Mouse (Mus musculus) kidney, adult 2 months (tissue): ENCODE results near the gene Cybrd1. TPM values are rescaled to one million over a fixed set of nuclear protein-coding genes. Genes with fewer than 3 reads are reported as not detected.

ENCODE experiments used
- DNase-seq: peaks from one replicate; pipeline ENCODE4 v3.0.0; 2021
- H3K27ac ChIP-seq: fragments of 200-500 bp; 2 replicates; pipeline ENCODE4 v1.5.1; 2012; ENCODE audit warnings: low read depth, low read length, control low read depth, inconsistent platforms; ENCODE audit not compliant: insufficient read depth
- H3K27me3 ChIP-seq: fragments of 200-500 bp; replicated peaks from 2 replicates; pipeline ENCODE4 v1.6.1; 2012; ENCODE audit warnings: mild to moderate bottlenecking, moderate library complexity, low read length, inconsistent platforms; ENCODE audit not compliant: control insufficient read depth, insufficient read depth
- H3K36me3 ChIP-seq: fragments of 200-500 bp; 2 replicates; pipeline ENCODE4 v1.6.1; 2012; ENCODE audit warnings: mild to moderate bottlenecking, moderate library complexity, low read length, inconsistent platforms; ENCODE audit not compliant: control insufficient read depth, insufficient read depth
- H3K4me1 ChIP-seq: fragments of 200-500 bp; 2 replicates; pipeline ENCODE4 v1.6.1; 2011; ENCODE audit warnings: low read length; ENCODE audit not compliant: control insufficient read depth, insufficient read depth
- H3K4me3 ChIP-seq: fragments of 200-500 bp; 2 replicates; pipeline ENCODE4 v1.5.1; 2011; ENCODE audit warnings: mild to moderate bottlenecking, low read depth, low read length, control low read depth; ENCODE audit not compliant: insufficient read depth
- CTCF ChIP-seq: fragments of 200-500 bp; conservative IDR thresholded peaks from 2 replicates; pipeline ENCODE4 v1.5.1; 2011; ENCODE audit warnings: low read depth, mild to moderate bottlenecking, control low read depth, low read length, moderate library complexity, mixed read lengths; ENCODE audit not compliant: insufficient read depth, insufficient read length
- POLR2A ChIP-seq: fragments of 200-500 bp; IDR thresholded peaks from one replicate; pipeline ENCODE4 v1.6.1; 2011; ENCODE audit warnings: low read depth, low read length, control low read depth
- WGBS: fragments of 180-500 bp; shearing (Covaris S2); methylation state at CpG from one replicate; pipeline ENCODE4 v1.1.7; 2018; 5-methylcytosine and 5-hydroxymethylcytosine counted together
- polyA plus RNA-seq: library from polyadenylated mRNA; depleted of rRNA; stranded (reverse); fragments of >200 nt; gene quantifications from 2 replicates; pipeline ENCODE4 v1.2.3, GENCODE M21; 2012; rRNA removed

Cybrd1 gene
- polyA plus RNA-seq = 0.25 and 0.42 TPM in 2 replicates

DNA sequence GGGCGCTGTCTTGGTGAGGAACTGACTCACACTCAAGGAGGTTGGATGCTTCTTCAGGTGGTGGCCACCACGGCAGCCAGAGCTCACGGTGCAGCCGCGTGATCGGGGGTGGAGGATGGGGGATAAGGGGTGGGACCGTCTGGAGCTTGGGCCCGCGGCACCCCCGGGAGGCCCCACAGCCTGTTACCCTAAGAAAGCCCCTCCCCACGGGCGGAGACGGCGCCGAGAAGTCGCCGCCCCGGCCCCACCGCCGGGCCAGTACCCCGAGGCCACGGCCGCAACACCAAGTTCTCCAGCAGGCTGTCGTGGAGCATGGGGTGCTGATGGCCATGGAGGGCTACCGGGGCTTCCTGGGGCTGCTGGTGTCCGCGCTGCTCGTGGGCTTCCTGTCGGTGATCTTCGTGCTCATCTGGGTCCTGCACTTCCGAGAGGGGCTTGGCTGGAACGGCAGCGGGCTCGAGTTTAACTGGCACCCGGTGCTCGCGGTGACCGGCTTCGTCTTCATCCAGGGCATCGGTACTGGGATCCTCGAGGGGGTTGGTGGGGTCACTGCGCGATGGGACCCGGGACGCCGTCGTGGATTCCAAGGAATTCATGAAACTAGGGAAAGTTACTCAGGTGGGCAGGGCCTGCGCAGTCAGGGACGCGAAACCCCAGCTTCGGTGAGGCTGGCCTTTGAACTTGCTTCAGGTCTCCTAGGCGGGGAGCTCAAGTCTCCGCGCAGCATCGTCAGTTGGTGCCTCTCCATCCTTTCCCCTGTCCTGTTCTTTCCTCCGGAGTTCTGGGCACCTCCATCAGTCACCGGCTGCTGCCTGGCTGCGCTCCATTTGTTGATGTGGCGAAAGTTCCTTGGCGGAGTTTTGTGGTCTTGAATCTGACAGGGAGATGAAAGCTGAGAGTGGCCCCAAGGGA is at the start of gene Cybrd1:
Gene Cybrd1, plus strand, starts transcription at position 127 of the 912 bp plus-strand sequence.
- TF ChIP-seq CTCF (no peak), POLR2A (no peak)
- H3K27ac ChIP-seq = no peak within 1 kb of the TSS
- 5% methylated on average over 60 of the region's 60 CpGs for WGBS
- H3K27me3 ChIP-seq = 0 out of 2 replicates have a peak, but pooled peaks cover 4% of the 10 kb centered on the region
- peak; percentile 18 for DNase-seq
- H3K4me1 ChIP-seq = peaks cover 5% of the 10 kb centered on the region; the same call in 1 of the 2 replicates
- no peaks in the 10 kb centered on the region for H3K36me3 ChIP-seq
- H3K4me3 ChIP-seq = peak within 1 kb of the TSS; percentile 35

- TF ChIP-seq CTCF = no peak
- TF ChIP-seq POLR2A = no peak
- WGBS = over 99% methylated on average over 4 of the region's 4 CpGs
- no peaks in the 10 kb centered on the region for H3K27me3 ChIP-seq
- peaks cover 1% of the 10 kb centered on the region; the same call in 1 of the 2 replicates for H3K36me3 ChIP-seq
- no peak overlapping the region for H3K4me3 ChIP-seq
- H3K4me1 ChIP-seq = no peaks in the 10 kb centered on the region
- no peak for DNase-seq
- H3K27ac ChIP-seq = no peak overlapping the region
These were observed 46.1 kb upstream of the Cybrd1 start for GRCm38 (mm10) chr2:71071601-71072000.

- Histone ChIP-seq H3K4me3 (no peak overlapping the region), H3K27ac (no peak overlapping the region), H3K27me3 (no peaks in the 10 kb centered on the region), H3K36me3 (peaks cover 1% of the 10 kb centered on the region; the same call in 1 of the 2 replicates), H3K4me1 (no peaks in the 10 kb centered on the region)
- DNase-seq = no peak
- 83% methylated on average over 3 of the region's 3 CpGs for WGBS
- TF ChIP-seq CTCF (no peak), POLR2A (no peak)
These were observed 44.4 kb upstream of the Cybrd1 start for GRCm38 (mm10) chr2:71073330-71073729.

- Histone ChIP-seq H3K27ac (no peak overlapping the region), H3K4me3 (no peak overlapping the region), H3K36me3 (peaks cover 1% of the 10 kb centered on the region; the same call in 1 of the 2 replicates), H3K27me3 (no peaks in the 10 kb centered on the region), H3K4me1 (no peaks in the 10 kb centered on the region)
- no peak for TF ChIP-seq CTCF
- no peak for TF ChIP-seq POLR2A
- 96% methylated on average over 3 of the region's 3 CpGs for WGBS
- no peak for DNase-seq
These were observed 43.9 kb upstream of the Cybrd1 start for GRCm38 (mm10) chr2:71073828-71074227.

- Histone ChIP-seq H3K36me3 (peaks cover 6% of the 10 kb centered on the region), H3K27ac (no peak overlapping the region), H3K4me3 (no peak overlapping the region), H3K4me1 (no peaks in the 10 kb centered on the region), H3K27me3 (no peaks in the 10 kb centered on the region)
- TF ChIP-seq CTCF = no peak
- TF ChIP-seq POLR2A = no peak
- 94% methylated on average over 7 of the region's 7 CpGs for WGBS
- DNase-seq = no peak
These were observed 35.3 kb upstream of the Cybrd1 start for GRCm38 (mm10) chr2:71082416-71082815.

DNA sequence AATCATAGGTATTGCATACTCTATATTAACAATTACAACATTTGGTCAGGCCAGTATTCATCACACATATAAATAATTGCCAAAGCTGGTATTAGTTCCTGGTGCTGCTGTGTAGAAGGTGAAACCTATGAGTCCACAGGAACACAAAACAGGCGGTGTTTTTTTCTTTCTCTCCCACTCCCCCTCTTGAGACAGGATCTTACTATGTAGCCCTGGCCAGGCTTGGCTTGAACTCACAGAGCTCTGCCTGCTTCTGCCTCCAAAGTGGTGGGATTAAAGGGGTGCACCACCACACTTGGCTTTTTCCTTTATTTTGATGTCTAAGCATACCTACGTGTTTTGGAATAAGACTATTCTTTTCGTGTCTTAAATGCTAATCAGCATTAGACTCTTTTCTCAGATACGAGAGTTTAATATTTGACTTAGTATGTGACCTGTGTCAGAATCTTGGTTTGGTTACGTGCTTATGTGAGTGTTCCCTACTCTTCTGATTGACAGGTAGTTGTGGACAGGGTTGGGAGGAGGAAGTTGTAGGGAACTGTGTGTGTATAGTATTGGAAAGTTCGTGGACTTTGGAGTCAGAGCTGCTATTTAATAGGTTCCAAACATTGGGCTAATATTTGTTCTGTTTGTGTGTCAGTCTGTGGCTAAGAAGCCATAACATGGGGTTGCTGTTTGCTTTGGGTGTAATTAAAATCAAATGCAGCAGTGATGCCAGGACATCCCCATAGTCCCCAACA is 34.1 kb upstream of the Cybrd1 start:
- Histone ChIP-seq H3K36me3 (peaks cover 6% of the 10 kb centered on the region), H3K4me1 (no peaks in the 10 kb centered on the region), H3K27ac (no peak overlapping the region), H3K27me3 (no peaks in the 10 kb centered on the region), H3K4me3 (no peak overlapping the region)
- TF ChIP-seq POLR2A (no peak), CTCF (no peak)
- WGBS = 89% methylated on average over 6 of the region's 6 CpGs
- DNase-seq = no peak

GRCm38 (mm10) chr2:71089766-71090165 is 28.0 kb upstream of the Cybrd1 start:
- TF ChIP-seq POLR2A (no peak), CTCF (no peak)
- Histone ChIP-seq H3K4me3 (no peak overlapping the region), H3K27ac (no peak overlapping the region), H3K27me3 (no peaks in the 10 kb centered on the region), H3K36me3 (peaks cover 2% of the 10 kb centered on the region), H3K4me1 (no peaks in the 10 kb centered on the region)
- WGBS = 56% methylated on average over 3 of the region's 3 CpGs
- no peak for DNase-seq
